Mouse (Mus musculus): Measurements from ENCODE around the gene Adgrd1. TPM values are rescaled to one million over a fixed set of nuclear protein-coding genes. Genes with fewer than 3 reads are reported as not detected.

Adgrd1 gene
- polyA plus RNA-seq, 1 experiment from 2014 or later: 1.1 TPM

DNA sequence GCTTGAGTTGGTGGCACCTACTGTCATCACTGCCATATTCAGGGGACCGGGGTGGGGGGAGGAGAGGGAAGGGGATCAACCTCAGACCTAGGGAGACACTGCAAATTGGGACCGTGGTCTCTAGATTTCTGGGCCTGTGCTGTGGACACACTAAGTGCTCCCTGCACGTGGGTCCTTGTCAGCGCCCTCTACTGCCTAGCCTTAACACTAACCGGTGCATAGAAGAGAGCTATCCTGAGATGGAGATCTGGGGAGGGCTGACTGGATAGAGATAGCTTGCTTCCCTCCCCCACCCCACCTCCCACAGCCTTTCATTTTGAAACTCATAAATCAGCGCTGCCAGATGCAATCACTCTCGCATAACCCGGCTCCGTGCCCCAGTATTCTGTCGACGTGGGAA is 139.8 kb downstream of the Adgrd1 start:
- Histone ChIP-seq H3K4me2 (no peak overlapping the region), H3K9ac (no peak overlapping the region), H3K4me1 (no peaks in the 10 kb centered on the region), H3K27ac (no peak overlapping the region), H3K9me3 (no peaks in the 10 kb centered on the region), H3K27me3 (no peaks in the 10 kb centered on the region), H3K4me3 (no peak overlapping the region), H3K36me3 (no peaks in the 10 kb centered on the region)
- no peak for ATAC-seq (ENCODE audit: insufficient number of reproducible peaks, insufficient read depth, low FRiP score, low TSS enrichment, low read depth)
- WGBS: 78% methylated on average over 11 of the region's 11 CpGs

DNA sequence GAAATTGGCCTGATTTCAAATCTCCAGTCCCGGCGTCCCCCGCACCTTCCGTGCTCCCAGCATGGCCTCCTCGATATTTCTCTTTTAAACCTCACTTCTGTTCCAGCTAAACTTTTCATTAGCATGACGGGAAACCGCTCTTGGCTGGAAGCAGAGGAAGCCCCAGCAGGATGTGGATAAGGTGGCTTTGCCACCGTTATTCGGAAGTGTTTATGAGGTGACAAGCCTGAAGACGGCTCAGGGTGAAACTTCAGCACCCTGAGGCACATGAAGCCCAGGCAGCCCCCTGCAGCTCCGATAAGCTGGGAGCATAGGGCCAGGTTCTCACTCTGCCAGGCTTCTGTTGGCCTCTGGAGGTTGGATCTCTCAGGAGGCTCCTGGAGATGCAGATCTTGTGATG is 145.3 kb downstream of the Adgrd1 start:
- H3K9me3 ChIP-seq: no peaks in the 10 kb centered on the region
- no peak for ATAC-seq (ENCODE audit: insufficient number of reproducible peaks, insufficient read depth, low FRiP score, low TSS enrichment, low read depth)
- H3K27ac ChIP-seq: no peak overlapping the region

DNA sequence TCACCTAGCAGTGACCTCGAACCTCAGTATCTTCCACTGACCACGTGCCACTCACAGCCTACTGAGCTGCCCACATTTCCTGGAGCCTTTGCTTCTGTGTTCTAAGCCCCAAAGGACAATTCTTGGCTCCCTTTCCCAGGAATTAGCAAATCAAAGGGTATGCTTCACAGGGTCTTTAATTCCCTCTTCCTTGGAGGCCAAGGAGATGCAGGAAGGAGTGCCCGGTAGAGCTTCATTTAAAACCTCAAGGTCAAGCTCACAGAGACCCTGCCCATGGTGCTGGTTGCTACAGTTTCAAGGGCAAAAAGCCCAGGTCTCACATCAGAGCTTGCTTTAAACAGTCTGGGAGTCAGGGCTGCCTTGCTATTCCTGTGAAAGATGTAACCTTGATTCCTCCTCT is 145.7 kb downstream of the Adgrd1 start:
- WGBS: 60% methylated on average over 3 of the region's 3 CpGs
- H3K27ac ChIP-seq: no peak overlapping the region
- no peaks in the 10 kb centered on the region for H3K36me3 ChIP-seq
- H3K4me2 ChIP-seq: no peak overlapping the region
- ATAC-seq (ENCODE audit: insufficient number of reproducible peaks, insufficient read depth, low FRiP score, low TSS enrichment, low read depth): no peak
- no peak overlapping the region for H3K4me3 ChIP-seq
- H3K9me3 ChIP-seq: no peaks in the 10 kb centered on the region
- H3K27me3 ChIP-seq: no peaks in the 10 kb centered on the region
- H3K4me1 ChIP-seq: no peaks in the 10 kb centered on the region
- no peak overlapping the region for H3K9ac ChIP-seq

More for the DNA sequence above, 145.3 kb downstream of the Adgrd1 start:
- H3K9ac ChIP-seq: no peak overlapping the region
- no peaks in the 10 kb centered on the region for H3K4me1 ChIP-seq
- no peaks in the 10 kb centered on the region for H3K36me3 ChIP-seq
- 80% methylated on average over 11 of the region's 11 CpGs for WGBS
- H3K4me3 ChIP-seq: no peak overlapping the region
- no peaks in the 10 kb centered on the region for H3K27me3 ChIP-seq
- H3K4me2 ChIP-seq: no peak overlapping the region

DNA sequence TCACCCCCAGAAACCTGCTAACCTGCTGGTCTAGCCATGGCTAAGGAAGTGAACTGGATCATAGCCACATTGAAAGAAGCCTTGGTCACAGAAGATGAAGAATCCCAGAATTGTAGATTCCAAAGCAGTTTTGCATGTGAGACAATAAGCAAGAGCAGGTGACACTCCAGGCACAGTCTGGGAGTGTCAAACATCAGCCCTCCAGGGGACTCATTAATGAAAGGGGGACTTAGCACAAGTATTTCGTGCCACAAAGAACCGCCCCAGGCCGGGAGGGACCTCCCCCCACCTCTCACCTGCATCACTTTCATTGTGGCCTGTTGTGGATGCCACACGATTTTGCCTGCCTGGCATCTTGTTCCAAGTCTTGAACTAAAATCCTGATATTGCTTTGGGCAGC is 146.6 kb downstream of the Adgrd1 start:
- no peak overlapping the region for H3K9ac ChIP-seq
- 49% methylated on average over 4 of the region's 4 CpGs for WGBS
- no peak for ATAC-seq (ENCODE audit: insufficient number of reproducible peaks, insufficient read depth, low FRiP score, low TSS enrichment, low read depth)
- H3K4me1 ChIP-seq: no peaks in the 10 kb centered on the region
- no peak overlapping the region for H3K27ac ChIP-seq
- H3K4me3 ChIP-seq: no peak overlapping the region
- H3K27me3 ChIP-seq: no peaks in the 10 kb centered on the region
- no peaks in the 10 kb centered on the region for H3K36me3 ChIP-seq
- H3K9me3 ChIP-seq: no peaks in the 10 kb centered on the region
- no peak overlapping the region for H3K4me2 ChIP-seq

DNA sequence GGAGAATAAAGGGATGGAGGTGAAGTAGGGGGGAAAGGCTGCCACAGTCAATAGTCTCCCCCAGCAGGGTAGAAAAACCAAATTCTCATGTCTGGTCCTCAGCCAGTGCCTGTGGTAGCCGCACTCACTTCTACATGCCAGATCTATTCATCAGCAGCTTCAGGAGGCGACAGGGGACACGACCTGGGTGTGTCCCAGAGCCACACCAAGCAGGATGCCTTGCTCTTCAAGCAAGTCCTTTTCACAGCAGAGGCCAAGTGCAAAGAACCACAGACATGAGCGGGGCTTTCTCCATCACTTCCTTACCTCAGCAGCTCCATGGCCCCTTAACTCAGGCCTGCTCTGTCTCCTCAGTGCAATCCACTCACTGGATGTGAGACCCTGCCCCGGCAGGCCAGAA is 147.8 kb downstream of the Adgrd1 start:
- Histone ChIP-seq H3K4me1 (no peaks in the 10 kb centered on the region), H3K9me3 (no peaks in the 10 kb centered on the region), H3K27ac (no peak overlapping the region), H3K4me2 (no peak overlapping the region), H3K27me3 (no peaks in the 10 kb centered on the region), H3K36me3 (no peaks in the 10 kb centered on the region), H3K9ac (no peak overlapping the region), H3K4me3 (no peak overlapping the region)
- WGBS: 51% methylated on average over 5 of the region's 5 CpGs
- no peak for ATAC-seq (ENCODE audit: insufficient number of reproducible peaks, insufficient read depth, low FRiP score, low TSS enrichment, low read depth)

DNA sequence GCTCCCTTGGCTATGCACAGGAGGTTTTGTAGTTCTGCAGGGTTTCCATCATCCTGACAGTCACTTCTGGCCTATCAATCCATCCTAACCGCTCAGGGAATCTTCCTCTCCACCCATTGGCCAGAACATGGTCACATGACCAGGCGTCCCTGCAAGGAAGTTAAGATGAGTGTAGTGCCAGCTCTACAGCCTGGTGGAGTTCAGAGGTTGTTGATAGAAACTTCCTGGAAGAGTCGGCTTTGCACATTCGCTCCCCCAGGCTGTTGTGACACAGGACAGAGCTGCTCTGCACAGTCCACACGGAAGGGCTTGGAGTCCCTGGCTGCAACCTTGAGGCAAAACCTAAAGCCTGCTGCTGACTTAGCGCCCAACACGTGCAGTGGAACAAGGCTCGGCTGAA is 152.5 kb downstream of the Adgrd1 start:
- Histone ChIP-seq H3K4me2 (no peak overlapping the region), H3K36me3 (no peaks in the 10 kb centered on the region), H3K4me1 (no peaks in the 10 kb centered on the region), H3K9me3 (no peaks in the 10 kb centered on the region), H3K27ac (no peak overlapping the region), H3K9ac (no peak overlapping the region), H3K4me3 (no peak overlapping the region), H3K27me3 (no peaks in the 10 kb centered on the region)
- WGBS: 72% methylated on average over 8 of the region's 8 CpGs
- no peak for ATAC-seq (ENCODE audit: insufficient number of reproducible peaks, insufficient read depth, low FRiP score, low TSS enrichment, low read depth)

Other genes starting within 250 kb of the Adgrd1 start
- gene Rimbp2, start 143.3 kb upstream of the Adgrd1 start, polyA plus RNA-seq (2015; fragmentation: Nextera tagmentation; extraction: Ambion mirVana): 0.18 and 0.19 TPM in 2 replicates
- gene Stx2, start 88.2 kb upstream of the Adgrd1 start, polyA plus RNA-seq (2015; fragmentation: Nextera tagmentation; extraction: Ambion mirVana): 27.5 and 30.7 TPM in 2 replicates
- 544 and 631 TPM in 2 replicates for gene Ran, start 76.7 kb upstream of the Adgrd1 start, polyA plus RNA-seq (2015; fragmentation: Nextera tagmentation; extraction: Ambion mirVana)

Data from embryonic facial prominence, embryonic 13.5 days (tissue).